Mouse (Mus musculus) forebrain, postnatal 0 days (tissue): Measurements from ENCODE around the gene Gm11096. TPM values are rescaled to one million over a fixed set of nuclear protein-coding genes. Genes with fewer than 3 reads are reported as not detected.

Experiments
- ATAC-seq: fragments of 200-750 bp; cut with Nextera tagmentation; 2 replicates; pipeline ENCODE4 v1.8.0; 2017; ENCODE audit warnings: mild to moderate bottlenecking, moderate library complexity
- DNase-seq: peaks from one replicate; pipeline ENCODE4 v3.0.0-alpha.2; 2015
- H3K27ac ChIP-seq: fragments of 300-500 bp; sonication (generic); 2 replicates; pipeline ENCODE4 v1.5.1; 2014; ENCODE audit warnings: low read depth, mild to moderate bottlenecking, antibody characterized with exemption, low read length, moderate library complexity, mixed read lengths
- H3K27me3 ChIP-seq: fragments of 300-500 bp; sonication (generic); 2 replicates; pipeline ENCODE4 v1.6.1; 2014; ENCODE audit warnings: mild to moderate bottlenecking, low read length, mixed read lengths; ENCODE audit not compliant: insufficient read depth
- H3K36me3 ChIP-seq: fragments of 300-500 bp; sonication (generic); 2 replicates; pipeline ENCODE4 v1.6.1; 2014; ENCODE audit warnings: mild to moderate bottlenecking, moderate library complexity; ENCODE audit not compliant: insufficient read depth
- H3K4me1 ChIP-seq: fragments of 300-500 bp; sonication (generic); 2 replicates; pipeline ENCODE4 v1.6.1; 2014; ENCODE audit warnings: antibody characterized with exemption; ENCODE audit not compliant: insufficient read depth
- H3K4me2 ChIP-seq: fragments of 300-500 bp; sonication (generic); 2 replicates; pipeline ENCODE4 v1.6.1; 2014; ENCODE audit warnings: low read depth, mild to moderate bottlenecking, moderate library complexity
- H3K4me3 ChIP-seq: fragments of 300-500 bp; sonication (generic); 2 replicates; pipeline ENCODE4 v1.5.1; 2014; ENCODE audit warnings: low read depth, low read length, mixed read lengths
- H3K9ac ChIP-seq: fragments of 300-500 bp; sonication (generic); 2 replicates; pipeline ENCODE4 v1.6.1; 2014; ENCODE audit warnings: mild to moderate bottlenecking
- H3K9me3 ChIP-seq: fragments of 300-500 bp; sonication (generic); 2 replicates; pipeline ENCODE4 v1.6.1; 2016; ENCODE audit warnings: low read length
- CTCF ChIP-seq: sonication (generic); IDR thresholded peaks from 2 replicates; pipeline ENCODE4 v1.5.1; 2016; ENCODE audit warnings: antibody characterized with exemption, control low read depth, low read depth
- WGBS: fragments of 180-500 bp; shearing (Covaris S2); extraction: QIAGEN DNeasy Blood & Tissue Kit; methylation state at CpG from one replicate; pipeline ENCODE4 v1.1.7; 2014; 5-methylcytosine and 5-hydroxymethylcytosine counted together
- polyA plus RNA-seq: library from polyadenylated mRNA; unstranded; fragments of >200 nt; fragmentation: Nextera tagmentation; extraction: Ambion mirVana; gene quantifications from 2 replicates; pipeline ENCODE4 v1.2.1, GENCODE M21; 2015
- total RNA-seq: library from RNA; depleted of rRNA; stranded (reverse); fragments of >200 nt; gene quantifications from 2 replicates; pipeline ENCODE4 v1.2.3, GENCODE M21; 2014

The Gm11096 gene
- total and polyA plus RNA-seq, 2 experiments from 2014 or later, result not detected

DNA sequence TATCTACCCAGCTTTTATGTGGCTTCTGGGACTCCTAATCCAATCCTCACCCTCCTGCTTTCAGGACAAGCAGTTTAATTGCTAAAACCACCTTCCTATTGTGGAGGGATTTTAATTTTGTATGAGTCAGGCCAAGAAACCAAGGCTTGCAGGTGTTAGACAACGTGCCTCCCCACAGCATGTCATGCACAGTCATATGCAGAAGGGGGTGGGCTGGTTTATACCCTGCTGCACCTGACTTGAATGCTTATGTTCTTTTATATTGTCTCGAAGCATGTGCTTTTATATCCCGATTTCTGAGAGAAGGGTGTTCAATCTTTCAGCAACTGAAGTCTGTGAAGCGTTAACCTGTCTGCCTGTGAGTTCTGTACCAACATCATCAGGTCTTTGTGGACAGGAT is 37.3 kb upstream of the Gm11096 start:
- Histone ChIP-seq H3K36me3 (peaks cover 11% of the 10 kb centered on the region), H3K4me3 (no peak overlapping the region), H3K4me2 (no peak overlapping the region), H3K4me1 (peaks cover 7% of the 10 kb centered on the region; the same call in 1 of the 2 replicates), H3K9me3 (no peaks in the 10 kb centered on the region), H3K9ac (no peak overlapping the region), H3K27me3 (no peaks in the 10 kb centered on the region), H3K27ac (peak overlapping the region; percentile 48)
- no peak for TF ChIP-seq CTCF
- WGBS, result 22% methylated on average over 4 of the region's 4 CpGs
- ATAC-seq (peak; percentile 55), DNase-seq (peak; percentile 35)

DNA sequence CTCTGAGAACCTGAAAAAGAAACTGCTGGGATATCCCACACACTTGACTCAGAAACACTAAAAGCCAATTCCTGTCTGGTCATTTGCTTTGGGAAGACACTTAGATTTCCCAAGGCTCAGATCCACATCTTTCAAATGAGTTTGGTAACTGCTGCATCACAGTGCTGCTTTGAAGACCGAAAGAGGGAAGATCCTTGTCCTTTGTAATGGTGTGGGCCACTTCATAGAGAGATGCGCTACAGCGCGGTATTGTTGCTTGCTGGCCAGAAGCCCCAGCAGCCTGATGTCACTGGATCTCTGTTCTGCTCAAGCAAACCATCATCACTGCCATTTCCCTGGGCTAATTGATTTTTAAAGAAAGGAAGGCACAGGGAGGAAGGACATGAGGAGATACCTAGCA is 28.8 kb upstream of the Gm11096 start:
- Histone ChIP-seq H3K4me1 (no peaks in the 10 kb centered on the region), H3K27ac (no peak overlapping the region), H3K9me3 (no peaks in the 10 kb centered on the region), H3K4me2 (no peak overlapping the region), H3K4me3 (no peak overlapping the region), H3K9ac (no peak overlapping the region), H3K27me3 (no peaks in the 10 kb centered on the region), H3K36me3 (peaks cover 8% of the 10 kb centered on the region)
- 94% methylated on average over 4 of the region's 4 CpGs for whole genome bisulfite sequencing
- no peak for DNase-seq
- TF ChIP-seq CTCF, result no peak
- no peak for ATAC-seq

DNA sequence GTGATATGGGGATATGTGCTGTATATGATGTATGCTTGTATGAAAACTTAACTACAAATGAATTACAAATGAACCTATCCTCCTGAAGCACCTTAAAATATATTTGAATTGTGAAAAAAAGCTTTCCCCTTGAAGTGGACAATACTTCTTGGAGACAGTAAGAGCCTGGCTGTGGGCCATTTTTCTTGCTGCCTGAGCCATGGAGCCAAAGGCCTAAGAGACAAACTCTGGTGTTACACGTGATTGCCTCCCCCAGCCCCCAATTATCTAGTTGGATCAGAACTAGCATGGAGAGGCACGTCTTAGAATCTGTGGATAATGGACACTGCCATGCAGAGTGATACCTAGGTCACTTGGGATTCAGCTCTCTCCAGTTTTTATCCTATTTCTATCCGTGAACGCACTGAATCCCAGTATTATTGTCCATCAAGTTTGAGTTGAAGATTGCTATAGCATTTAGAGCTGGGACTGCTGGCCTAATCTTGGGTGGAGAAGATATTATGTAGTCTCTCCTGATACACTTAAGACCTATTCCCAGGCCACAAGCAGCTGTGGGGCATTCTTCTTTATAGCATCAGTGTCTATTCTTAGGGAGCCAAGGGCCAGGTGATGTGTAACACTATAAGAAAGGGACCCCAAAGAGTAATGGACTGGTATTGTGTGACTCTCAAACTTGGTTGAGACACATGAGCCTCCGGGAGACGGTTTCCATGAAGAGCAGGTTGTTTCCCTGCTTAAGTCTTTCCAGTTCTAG is 25.0 kb upstream of the Gm11096 start:
- no peak for TF ChIP-seq CTCF
- H3K4me1 ChIP-seq, result no peaks in the 10 kb centered on the region
- H3K9me3 ChIP-seq, result no peaks in the 10 kb centered on the region
- no peak for ATAC-seq
- no peak overlapping the region for H3K4me3 ChIP-seq
- WGBS, result 82% methylated on average over 6 of the region's 6 CpGs
- H3K9ac ChIP-seq, result no peak overlapping the region
- 0 out of 2 replicates have a peak, but pooled peaks cover 9% of the 10 kb centered on the region for H3K36me3 ChIP-seq
- H3K27me3 ChIP-seq, result no peaks in the 10 kb centered on the region
- DNase-seq, result no peak
- H3K4me2 ChIP-seq, result no peak overlapping the region
- no peak overlapping the region for H3K27ac ChIP-seq

DNA sequence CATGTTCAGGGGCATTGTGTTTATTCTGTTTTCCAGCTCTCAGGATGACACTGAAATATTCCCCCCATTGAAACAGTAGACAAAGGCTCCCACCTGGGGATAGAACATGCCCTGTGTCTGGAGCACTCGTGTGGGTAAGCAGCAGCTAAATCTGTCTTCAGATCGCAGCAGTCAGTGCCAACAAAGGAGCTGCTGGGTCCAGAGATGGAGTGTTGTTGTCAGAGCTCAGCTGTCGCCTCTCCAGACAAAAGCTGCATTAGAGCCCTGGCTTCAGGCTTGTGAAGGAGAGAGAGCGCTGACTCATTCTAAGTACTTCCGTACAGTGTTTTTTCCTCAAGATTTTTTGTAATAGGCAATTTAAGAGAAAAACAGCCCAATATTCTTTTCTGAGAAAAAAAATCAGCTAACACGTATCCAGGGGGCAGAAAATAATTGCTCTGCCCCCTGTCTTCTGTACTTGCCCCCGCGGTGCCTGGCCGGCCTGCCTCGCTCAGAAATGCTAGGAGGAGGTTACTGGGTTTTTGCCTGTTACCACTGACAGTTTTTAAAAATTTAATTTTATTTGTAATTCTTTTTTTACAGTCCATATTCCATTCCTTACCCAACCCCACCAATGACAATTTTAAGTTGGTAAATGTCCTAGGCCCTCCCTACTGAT is 21.6 kb upstream of the Gm11096 start:
- Histone ChIP-seq H3K4me3 (no peak overlapping the region), H3K4me2 (no peak overlapping the region), H3K36me3 (0 out of 2 replicates have a peak, but pooled peaks cover 15% of the 10 kb centered on the region), H3K27ac (no peak overlapping the region), H3K9me3 (no peaks in the 10 kb centered on the region), H3K27me3 (no peaks in the 10 kb centered on the region), H3K4me1 (no peaks in the 10 kb centered on the region), H3K9ac (no peak overlapping the region)
- WGBS, result 37% methylated on average over 10 of the region's 10 CpGs
- ATAC-seq (peak; percentile 81), DNase-seq (peak; percentile 59)
- TF ChIP-seq CTCF, result no peak

DNA sequence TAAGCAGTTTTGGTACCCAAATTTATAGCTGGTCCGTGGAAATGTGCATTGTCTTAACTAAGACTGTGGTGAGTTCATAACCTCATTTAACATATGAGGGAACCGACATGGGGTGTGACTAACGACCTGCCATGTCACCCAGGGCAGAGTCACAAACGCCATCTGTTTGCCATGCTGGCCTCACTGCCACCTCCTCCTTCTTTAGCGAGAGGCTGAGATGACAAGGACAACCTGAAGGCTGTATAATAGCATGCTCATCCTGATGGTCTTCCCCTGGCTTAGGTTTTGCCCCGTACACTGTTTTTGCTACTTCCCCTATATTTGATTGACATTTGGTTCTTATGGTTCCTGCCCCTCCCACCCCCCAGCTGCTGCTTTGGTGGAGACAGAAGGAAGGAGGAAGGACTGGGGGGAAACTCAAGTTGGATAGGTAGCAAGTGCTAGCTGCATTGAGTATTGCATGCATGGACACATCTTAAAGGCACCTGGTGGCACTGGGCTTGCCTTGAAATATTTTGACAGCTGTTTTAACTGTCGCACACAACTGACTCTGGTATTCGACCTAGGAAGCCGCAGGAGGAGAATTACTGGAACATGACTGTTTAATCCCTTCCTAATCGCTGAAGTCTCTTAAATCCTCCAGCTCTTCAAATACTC is 17.2 kb upstream of the Gm11096 start:
- Histone ChIP-seq H3K4me1 (no peaks in the 10 kb centered on the region), H3K9ac (no peak overlapping the region), H3K36me3 (peaks cover 11% of the 10 kb centered on the region; the same call in 1 of the 2 replicates), H3K9me3 (no peaks in the 10 kb centered on the region), H3K27me3 (no peaks in the 10 kb centered on the region), H3K27ac (no peak overlapping the region), H3K4me2 (no peak overlapping the region), H3K4me3 (no peak overlapping the region)
- no peak for ATAC-seq
- DNase-seq, result no peak
- WGBS, result 58% methylated on average over 10 of the region's 10 CpGs
- TF ChIP-seq CTCF, result no peak

DNA sequence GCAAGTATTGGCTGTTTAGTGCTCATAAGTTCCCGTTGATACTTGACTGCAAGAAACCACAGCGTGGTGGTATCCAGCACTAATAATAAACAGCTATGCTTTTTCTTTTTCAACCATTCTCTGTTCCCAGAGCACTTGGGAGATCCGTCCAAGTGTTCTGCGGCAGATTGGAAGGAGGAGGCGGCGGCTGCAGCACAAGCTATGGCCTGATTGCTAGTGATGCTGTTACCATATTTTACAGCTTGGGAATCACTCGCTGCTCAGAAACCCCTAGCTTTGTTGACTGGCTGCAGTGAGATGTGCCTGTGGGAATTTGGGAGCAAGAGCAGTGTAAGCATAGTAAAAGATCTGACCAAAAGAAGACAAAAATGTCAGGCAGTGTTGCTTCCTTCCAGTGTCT is 14.3 kb upstream of the Gm11096 start:
- Histone ChIP-seq H3K4me3 (no peak overlapping the region), H3K36me3 (peaks cover 6% of the 10 kb centered on the region; the same call in 1 of the 2 replicates), H3K27me3 (no peaks in the 10 kb centered on the region), H3K4me2 (no peak overlapping the region), H3K9ac (no peak overlapping the region), H3K9me3 (no peaks in the 10 kb centered on the region), H3K27ac (no peak overlapping the region), H3K4me1 (no peaks in the 10 kb centered on the region)
- ATAC-seq (peak; percentile 29; the same call in 1 of the 2 replicates), DNase-seq (peak; percentile 40)
- TF ChIP-seq CTCF, result no peak
- WGBS, result 75% methylated on average over 7 of the region's 7 CpGs

DNA sequence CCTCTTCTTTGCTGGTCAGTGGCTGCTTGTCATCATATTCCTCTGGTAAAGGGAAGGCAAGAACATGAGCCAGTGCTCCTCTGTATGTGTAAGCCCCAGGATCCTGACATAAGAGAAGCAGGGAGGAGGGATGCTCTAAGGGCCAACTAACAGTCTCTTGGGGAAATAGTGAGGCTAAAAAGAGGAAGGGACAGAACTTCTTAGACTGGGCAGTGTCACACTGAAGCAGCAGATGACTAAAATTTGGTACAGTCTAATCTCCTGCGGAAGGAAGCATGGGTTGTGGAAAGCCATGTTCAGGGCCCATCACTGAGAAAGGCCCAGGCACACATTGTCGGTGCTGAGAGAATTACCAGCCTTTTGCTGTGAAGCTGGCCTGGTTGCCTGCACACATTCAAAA is 8.8 kb upstream of the Gm11096 start:
- no peak for TF ChIP-seq CTCF
- Histone ChIP-seq H3K4me3 (no peak overlapping the region), H3K9me3 (no peaks in the 10 kb centered on the region), H3K9ac (no peak overlapping the region), H3K4me2 (no peak overlapping the region), H3K4me1 (no peaks in the 10 kb centered on the region), H3K27me3 (no peaks in the 10 kb centered on the region), H3K27ac (no peak overlapping the region), H3K36me3 (peaks cover 13% of the 10 kb centered on the region)
- DNase-seq (no peak), ATAC-seq (no peak)
- WGBS, result 71% methylated on average over 2 of the region's 2 CpGs
